Mouse (Mus musculus) bone marrow macrophage, adult 2 months (primary cell): ENCODE measurements around the gene Cfd.

Experiments used
- CTCF ChIP-seq: IDR thresholded peaks from 2 replicates; pipeline ENCODE4 v1.5.1; 2012; ENCODE audit warnings: low read depth, mild to moderate bottlenecking, low read length, moderate library complexity
- POLR2A ChIP-seq: IDR thresholded peaks from 2 replicates; pipeline ENCODE4 v1.6.1; 2012; ENCODE audit warnings: mild to moderate bottlenecking, low read depth, low read length, borderline replicate concordance

DNA sequence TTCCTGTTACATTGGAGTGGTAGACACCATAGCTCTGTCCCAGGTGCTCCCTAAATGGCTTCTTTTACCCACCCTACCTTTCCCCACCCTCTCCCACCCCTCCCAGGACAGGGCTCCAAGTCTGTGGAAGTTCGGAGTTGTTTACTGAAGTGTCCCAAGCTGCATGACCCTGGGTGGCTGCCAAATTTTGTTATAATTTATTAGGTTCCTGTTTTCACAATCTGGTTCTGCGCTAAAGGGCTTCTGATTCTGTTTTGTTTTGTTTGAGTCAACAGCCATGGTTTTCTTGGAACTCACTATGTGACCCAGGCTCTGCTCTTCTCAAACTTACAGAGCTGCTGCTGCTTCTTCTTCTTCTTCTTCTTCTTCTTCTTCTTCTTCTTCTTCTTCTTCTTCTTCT is 1.3 kb upstream of the Cfd start:
- TF ChIP-seq POLR2A, result no peak
- no peak for TF ChIP-seq CTCF
